In the genomic region with DNA sequence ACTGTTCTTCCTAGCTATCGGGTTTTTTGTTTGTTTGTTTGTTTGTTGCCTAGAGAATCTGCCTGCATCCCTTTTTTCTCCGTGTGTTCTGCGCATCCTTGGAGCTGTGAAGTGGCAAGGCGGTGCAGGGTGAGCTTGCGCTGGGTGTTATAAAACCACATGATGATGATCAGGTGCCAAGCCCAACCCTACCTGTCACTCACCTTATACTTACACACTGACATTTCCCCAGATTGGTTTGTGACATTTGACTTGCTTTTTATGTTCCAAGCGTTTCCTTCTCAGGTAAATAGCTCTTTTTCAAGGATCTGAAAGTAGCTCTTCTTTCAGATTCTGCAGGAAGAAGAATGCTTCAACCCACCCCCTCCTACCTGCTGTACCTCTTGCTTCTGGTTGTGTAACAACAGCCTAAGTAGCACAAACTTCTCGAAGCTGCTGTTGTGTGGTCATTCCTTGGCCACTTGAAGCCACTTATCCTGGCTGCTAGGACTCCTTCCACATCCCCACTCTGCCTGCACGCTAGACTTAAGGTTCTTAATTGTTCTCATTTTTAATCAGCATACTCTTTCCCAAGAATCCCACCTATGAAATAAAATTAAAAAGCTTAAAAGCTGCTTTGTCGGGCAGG, we compare ENCODE assay signal across 12 mouse cellular contexts.
"Had no signal": no experiment of that assay in that cellular context is flagged by ENCODE, and none has a peak within 500 bp of the region (broad histone marks: within the 10 kb centered on the region; RNA-seq: fewer than 3 reads in every experiment).

No protein-coding gene starts in this region.

- DNase-seq: kidney, adult 2 months; kidney, postnatal 25 days; left cerebral cortex, postnatal 4 days; liver, postnatal 0 days; midbrain, embryonic 14.5 days; retina, postnatal 1 day; thymus, adult 18-20 months; thymus, postnatal 36 days had no signal

- H3K4me3 ChIP-seq: limb, embryonic 12.5 days; limb, embryonic 15.5 days; neural tube, embryonic 12.5 days; neural tube, embryonic 15.5 days had no signal
